Mouse (Mus musculus) E14TG2a.4 (cell line): Measurements from ENCODE around the gene Noto.

Experiments used
- H3K27me3 ChIP-seq: 2 replicates; pipeline ENCODE4 v1.6.1; 2014; ENCODE audit warnings: low read length, control low read depth; ENCODE audit not compliant: insufficient read depth
- H3K36me3 ChIP-seq: 2 replicates; pipeline ENCODE4 v1.6.1; 2014; ENCODE audit warnings: low read length, control low read depth; ENCODE audit not compliant: insufficient read depth
- H3K4me1 ChIP-seq: replicated peaks from 2 replicates; pipeline ENCODE4 v1.6.1; 2014; ENCODE audit warnings: low read depth, low read length, control low read depth
- H3K4me3 ChIP-seq: replicated peaks from 2 replicates; pipeline ENCODE4 v1.5.1; 2014; ENCODE audit warnings: mild to moderate bottlenecking, low read length
- H3K9me3 ChIP-seq: 2 replicates; pipeline ENCODE4 v1.6.1; 2014; ENCODE audit warnings: low read length, control low read depth
- CTCF ChIP-seq: conservative IDR thresholded peaks from 2 replicates; pipeline ENCODE4 v1.5.1; 2014; ENCODE audit warnings: low read length
- NANOG ChIP-seq: IDR thresholded peaks from 2 replicates; pipeline ENCODE4 v1.6.1; 2014; ENCODE audit warnings: borderline replicate concordance, low read length, mixed read lengths
- POU5F1 ChIP-seq: IDR thresholded peaks from 2 replicates; pipeline ENCODE4 v1.6.1; 2014; ENCODE audit warnings: low read length, borderline replicate concordance

The Noto gene

GRCm38 (mm10) chr6:85402613-85403012, 21.1 kb upstream of the Noto start:
- no peaks in the 10 kb centered on the region for H3K9me3 ChIP-seq
- no peaks in the 10 kb centered on the region for H3K36me3 ChIP-seq
- no peak overlapping the region for H3K4me3 ChIP-seq
- H3K27me3 ChIP-seq, result peaks cover 25% of the 10 kb centered on the region
- no peak for TF ChIP-seq NANOG
- no peak for TF ChIP-seq POU5F1
- TF ChIP-seq CTCF, result no peak
- H3K4me1 ChIP-seq, result peaks cover 9% of the 10 kb centered on the region; the same call in 1 of the 2 replicates

GRCm38 (mm10) chr6:85403039-85403438, 20.6 kb upstream of the Noto start:
- H3K4me1 ChIP-seq, result peaks cover 9% of the 10 kb centered on the region; the same call in 1 of the 2 replicates
- H3K36me3 ChIP-seq, result no peaks in the 10 kb centered on the region
- no peak for TF ChIP-seq POU5F1
- no peak for TF ChIP-seq CTCF
- no peak for TF ChIP-seq NANOG
- no peaks in the 10 kb centered on the region for H3K9me3 ChIP-seq
- no peak overlapping the region for H3K4me3 ChIP-seq
- peaks cover 29% of the 10 kb centered on the region for H3K27me3 ChIP-seq

- peaks cover 55% of the 10 kb centered on the region for H3K27me3 ChIP-seq
- no peaks in the 10 kb centered on the region for H3K9me3 ChIP-seq
- H3K36me3 ChIP-seq, result no peaks in the 10 kb centered on the region
- peaks cover 35% of the 10 kb centered on the region for H3K4me1 ChIP-seq
- TF ChIP-seq CTCF (no peak), NANOG (no peak), POU5F1 (no peak)
- peak overlapping the region; percentile 75 for H3K4me3 ChIP-seq
Measured at GRCm38 (mm10) chr6:85409003-85409402, 14.7 kb upstream of the Noto start.

GRCm38 (mm10) chr6:85410771-85411273, 12.9 kb upstream of the Noto start:
- H3K27me3 ChIP-seq, result peaks cover 56% of the 10 kb centered on the region
- peaks cover 35% of the 10 kb centered on the region for H3K4me1 ChIP-seq
- H3K4me3 ChIP-seq, result no peak overlapping the region
- H3K36me3 ChIP-seq, result no peaks in the 10 kb centered on the region
- H3K9me3 ChIP-seq, result no peaks in the 10 kb centered on the region
- TF ChIP-seq CTCF (peak; percentile 38), POU5F1 (no peak)

- Histone ChIP-seq H3K9me3 (no peaks in the 10 kb centered on the region), H3K36me3 (no peaks in the 10 kb centered on the region), H3K4me3 (no peak overlapping the region), H3K27me3 (peaks cover 18% of the 10 kb centered on the region), H3K4me1 (peaks cover 16% of the 10 kb centered on the region)
- TF ChIP-seq POU5F1 (no peak), NANOG (no peak)
Measured at GRCm38 (mm10) chr6:85415829-85416228, 7.9 kb upstream of the Noto start.

GRCm38 (mm10) chr6:85419150-85419549, 4.5 kb upstream of the Noto start:
- TF ChIP-seq POU5F1, result no peak

GRCm38 (mm10) chr6:85431274-85431841, 7.7 kb downstream of the Noto start:
- Histone ChIP-seq H3K4me3 (peak overlapping the region; percentile 100), H3K27me3 (peaks cover 20% of the 10 kb centered on the region), H3K36me3 (peaks cover 17% of the 10 kb centered on the region), H3K9me3 (no peaks in the 10 kb centered on the region), H3K4me1 (peaks cover 44% of the 10 kb centered on the region)
- TF ChIP-seq POU5F1 (no peak), CTCF (no peak), NANOG (no peak)

More at GRCm38 (mm10) chr6:85419150-85419549, 4.5 kb upstream of the Noto start:
- Histone ChIP-seq H3K36me3 (no peaks in the 10 kb centered on the region), H3K4me3 (no peak overlapping the region), H3K4me1 (peaks cover 20% of the 10 kb centered on the region), H3K27me3 (peaks cover 49% of the 10 kb centered on the region), H3K9me3 (no peaks in the 10 kb centered on the region)

- Histone ChIP-seq H3K4me1 (peaks cover 48% of the 10 kb centered on the region), H3K9me3 (no peaks in the 10 kb centered on the region), H3K4me3 (peak within 1 kb of the TSS; percentile 100), H3K27me3 (peaks cover 15% of the 10 kb centered on the region), H3K36me3 (peaks cover 22% of the 10 kb centered on the region)
- TF ChIP-seq POU5F1 (no peak), NANOG (no peak), CTCF (no peak)
Measured at GRCm38 (mm10) chr6:85431842-85432431, 8.3 kb downstream of the Noto start, which contains the start of gene Smyd5. TSS of gene Smyd5 (plus strand) at chr6:85431989.
